Mouse (Mus musculus): Measurements from ENCODE around the gene Ces1d.

GRCm38 (mm10) chr8:93196436-93196835 lies 1.2 kb downstream of the Ces1d start:
- TF ChIP-seq POLR2A (IDR thresholded peaks at IDR 0.05; ENCODE audit: borderline replicate concordance, insufficient read depth, low read length) (no peak), CTCF (IDR thresholded peaks at IDR 0.05; ENCODE audit: borderline replicate concordance, insufficient read depth, low read depth, low read length) (no peak)

Data from cerebellum, adult 2 months (tissue).